Mouse (Mus musculus) cortical plate, adult 2 months (tissue): ENCODE measurements around the gene AC134908.4.

ENCODE experiments used
- CTCF ChIP-seq: fragments of 200-500 bp; IDR thresholded peaks from 2 replicates; pipeline ENCODE4 v1.5.1; 2011; ENCODE audit warnings: mild to moderate bottlenecking, control low read depth, low read length; ENCODE audit not compliant: insufficient read depth; ENCODE audit errors: extremely low read depth
- POLR2A ChIP-seq: fragments of 200-500 bp; IDR thresholded peaks from 2 replicates; pipeline ENCODE4 v1.6.1; 2011; ENCODE audit warnings: mild to moderate bottlenecking, low read length, control low read depth; ENCODE audit not compliant: insufficient read depth; ENCODE audit errors: extremely low read depth

GRCm38 (mm10) chr17:25825984-25826570 is 30.6 kb upstream of the AC134908.4 start:
- TF ChIP-seq CTCF (no peak), POLR2A (no peak)
